Mouse (Mus musculus): ENCODE measurements around the gene Mms19. TPM values are rescaled to one million over a fixed set of nuclear protein-coding genes. Genes with fewer than 3 reads are reported as not detected.
A peak's percentile ranks its signal among the peaks of the same experiment; 100 is the strongest.

Mms19 gene
- 10.1 and 11.1 TPM in 2 replicates for polyA plus RNA-seq (2015; fragmentation: Nextera tagmentation; extraction: Ambion mirVana)

DNA sequence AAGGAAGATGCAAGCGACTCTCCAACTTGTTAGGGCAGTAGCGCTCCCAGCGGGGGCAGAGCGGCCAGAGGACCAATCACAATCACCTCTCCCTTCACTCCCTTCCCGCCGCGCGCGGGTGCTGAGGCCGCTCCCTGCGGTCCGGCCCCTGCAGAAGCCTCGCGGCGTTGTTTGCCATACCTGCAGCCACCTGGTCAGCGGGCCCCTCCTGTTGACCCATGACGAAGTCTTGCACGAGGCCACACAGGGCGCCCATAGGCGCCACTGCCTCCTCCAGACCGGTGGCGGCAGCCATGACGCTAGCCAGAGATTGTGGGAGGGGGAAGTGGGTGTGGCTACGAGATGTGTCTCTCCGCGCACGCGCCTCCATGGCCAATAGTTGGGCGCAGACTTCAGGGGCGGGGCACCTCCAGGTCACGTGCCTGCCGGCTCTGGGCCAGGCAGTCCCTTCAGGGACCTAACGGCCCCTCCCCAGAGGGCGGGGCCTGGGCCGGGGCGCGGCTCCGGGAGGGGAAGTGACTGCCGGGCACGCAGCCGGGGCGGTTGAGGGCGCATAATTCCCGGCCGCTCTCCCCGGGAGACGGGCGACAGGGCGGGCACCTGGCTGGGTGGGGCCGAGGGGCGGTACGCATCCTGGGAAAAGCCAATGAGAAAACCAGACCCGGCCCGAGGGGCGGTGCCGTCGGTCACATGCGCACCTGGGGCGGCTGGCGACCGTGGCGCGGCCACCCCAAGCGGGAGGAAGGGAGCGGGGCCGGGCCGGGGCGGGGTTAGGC lies at the start of gene Mms19:
Gene Mms19, minus strand, starts transcription at position 339 of the 776 bp plus-strand sequence.
- WGBS (ENCODE audit: insufficient replicate concordance): under 1% methylated on average over 68 of the region's 68 CpGs
- Histone ChIP-seq H3K27ac (ENCODE audit: low read length) (peak within 1 kb of the TSS; percentile 87), H3K4me2 (ENCODE audit: low read depth, low read length) (peak within 1 kb of the TSS; percentile 100), H3K9me3 (replicated peaks; ENCODE audit: control insufficient read depth, low read length) (no peaks in the 10 kb centered on the region), H3K36me3 (ENCODE audit: control insufficient read depth, insufficient read depth) (no peaks in the 10 kb centered on the region), H3K27me3 (ENCODE audit: control insufficient read depth, insufficient read depth, low read depth, low read length) (peaks cover 27% of the 10 kb centered on the region), H3K9ac (ENCODE audit: low read depth, low read length) (peak within 1 kb of the TSS; percentile 88), H3K4me3 (ENCODE audit: low read depth, low read length) (peak within 1 kb of the TSS; percentile 95), H3K4me1 (ENCODE audit: control insufficient read depth, low read depth, low read length) (peaks cover 20% of the 10 kb centered on the region)
- peak; percentile 89 for ATAC-seq (ENCODE audit: low read depth)

DNA sequence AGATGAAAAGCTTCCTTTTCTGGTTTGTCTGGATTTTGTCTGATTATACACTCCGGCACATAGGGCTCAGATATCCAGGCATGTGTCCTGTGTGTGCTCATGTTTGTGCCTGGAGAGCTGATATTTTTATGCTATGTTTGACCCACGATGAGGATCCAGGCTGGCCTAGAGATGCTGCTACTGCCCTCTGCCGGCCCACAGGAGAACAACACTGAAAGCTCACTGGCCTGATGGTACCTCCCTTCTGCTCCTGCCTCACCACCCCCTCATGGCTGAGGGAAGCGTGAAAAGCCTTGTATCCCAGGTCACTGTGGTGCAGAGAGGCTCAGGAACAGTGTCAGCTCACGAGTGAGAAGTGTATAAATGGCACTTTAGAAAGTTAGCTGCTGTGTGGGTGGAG lies 45.2 kb upstream of the Mms19 start:
- H3K27me3 ChIP-seq (ENCODE audit: control insufficient read depth, insufficient read depth, low read depth, low read length): no peaks in the 10 kb centered on the region
- no peak overlapping the region for H3K27ac ChIP-seq (ENCODE audit: low read length)

DNA sequence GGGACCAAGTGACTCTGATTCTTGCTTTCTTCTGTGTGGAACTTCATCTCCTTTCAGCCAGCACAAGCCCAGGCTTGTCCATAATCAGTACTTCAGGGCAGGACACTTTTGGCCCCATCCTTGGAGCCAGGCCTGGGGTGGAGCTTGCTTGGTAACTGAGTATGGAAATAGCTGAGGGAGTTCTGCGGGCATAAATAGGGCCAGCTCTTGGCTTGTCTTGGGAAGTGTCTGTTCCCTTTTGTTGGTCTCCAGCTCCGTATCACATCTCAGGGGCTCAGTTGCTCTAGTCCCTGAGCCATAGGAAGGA lies 41.5 kb upstream of the Mms19 start:
- 67% methylated on average over 2 of the region's 2 CpGs for WGBS (ENCODE audit: insufficient replicate concordance)
- Histone ChIP-seq H3K4me2 (ENCODE audit: low read depth, low read length) (no peak overlapping the region), H3K4me3 (ENCODE audit: low read depth, low read length) (no peak overlapping the region), H3K9ac (ENCODE audit: low read depth, low read length) (no peak overlapping the region), H3K36me3 (ENCODE audit: control insufficient read depth, insufficient read depth) (no peaks in the 10 kb centered on the region), H3K4me1 (ENCODE audit: control insufficient read depth, low read depth, low read length) (peaks cover 8% of the 10 kb centered on the region), H3K27me3 (ENCODE audit: control insufficient read depth, insufficient read depth, low read depth, low read length) (no peaks in the 10 kb centered on the region), H3K9me3 (replicated peaks; ENCODE audit: control insufficient read depth, low read length) (no peaks in the 10 kb centered on the region), H3K27ac (ENCODE audit: low read length) (no peak overlapping the region)
- no peak for ATAC-seq (ENCODE audit: low read depth)

More for the DNA sequence above, 45.2 kb upstream of the Mms19 start:
- 5% methylated on average over 5 of the region's 5 CpGs for WGBS (ENCODE audit: insufficient replicate concordance)
- Histone ChIP-seq H3K9me3 (replicated peaks; ENCODE audit: control insufficient read depth, low read length) (no peaks in the 10 kb centered on the region), H3K36me3 (ENCODE audit: control insufficient read depth, insufficient read depth) (no peaks in the 10 kb centered on the region), H3K4me1 (ENCODE audit: control insufficient read depth, low read depth, low read length) (no peaks in the 10 kb centered on the region), H3K4me3 (ENCODE audit: low read depth, low read length) (no peak overlapping the region), H3K9ac (ENCODE audit: low read depth, low read length) (no peak overlapping the region), H3K4me2 (ENCODE audit: low read depth, low read length) (no peak overlapping the region)
- no peak for ATAC-seq (ENCODE audit: low read depth)

DNA sequence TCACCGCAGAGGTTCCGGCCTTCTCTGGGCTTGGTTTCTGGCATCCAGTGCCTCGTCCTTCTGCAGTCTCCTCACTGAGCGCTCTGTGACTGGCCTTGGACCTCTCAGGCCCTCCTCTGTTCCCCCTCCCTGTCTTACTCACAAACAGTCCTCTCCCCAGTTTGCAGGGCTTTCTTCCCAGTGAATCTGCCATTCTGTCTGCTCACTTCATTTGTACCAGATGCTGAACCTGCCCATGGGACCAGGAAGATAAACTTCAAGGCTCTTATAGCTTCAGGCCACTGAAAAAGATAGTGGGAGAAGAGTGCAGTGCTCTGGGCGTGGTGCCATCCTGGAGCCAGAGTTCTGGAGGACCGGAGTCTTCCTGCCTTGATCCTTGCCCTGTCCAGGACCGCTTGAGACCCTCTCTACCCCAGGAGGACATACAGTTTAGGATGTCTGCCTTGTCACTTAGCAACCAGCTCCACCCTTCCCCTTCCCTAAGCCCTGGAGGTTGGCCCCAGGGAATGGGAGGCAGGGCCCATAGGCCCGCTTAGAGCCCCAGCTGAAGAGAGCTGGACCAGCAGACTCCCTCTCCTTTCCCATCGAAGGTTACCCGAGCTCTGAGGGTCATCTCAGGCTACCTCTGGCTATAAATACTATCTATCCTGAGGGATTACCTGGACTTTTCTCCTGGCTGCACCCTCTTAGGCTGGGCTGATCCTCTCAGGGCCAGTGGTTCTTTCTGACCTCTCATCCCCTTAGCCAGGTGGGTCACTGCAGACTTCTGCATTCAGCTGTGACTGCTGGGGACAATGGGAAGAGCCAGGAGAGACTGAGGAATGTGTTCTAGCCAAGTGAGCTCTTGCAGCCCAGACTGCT lies 41.0 kb upstream of the Mms19 start:
- H3K4me2 ChIP-seq (ENCODE audit: low read depth, low read length): no peak overlapping the region
- 59% methylated on average over 10 of the region's 10 CpGs for WGBS (ENCODE audit: insufficient replicate concordance)
- no peak overlapping the region for H3K27ac ChIP-seq (ENCODE audit: low read length)
- H3K4me1 ChIP-seq (ENCODE audit: control insufficient read depth, low read depth, low read length): peaks cover 8% of the 10 kb centered on the region
- H3K9me3 ChIP-seq (replicated peaks; ENCODE audit: control insufficient read depth, low read length): no peaks in the 10 kb centered on the region
- no peaks in the 10 kb centered on the region for H3K36me3 ChIP-seq (ENCODE audit: control insufficient read depth, insufficient read depth)
- H3K9ac ChIP-seq (ENCODE audit: low read depth, low read length): no peak overlapping the region
- H3K27me3 ChIP-seq (ENCODE audit: control insufficient read depth, insufficient read depth, low read depth, low read length): no peaks in the 10 kb centered on the region
- no peak overlapping the region for H3K4me3 ChIP-seq (ENCODE audit: low read depth, low read length)
- ATAC-seq (ENCODE audit: low read depth): no peak

DNA sequence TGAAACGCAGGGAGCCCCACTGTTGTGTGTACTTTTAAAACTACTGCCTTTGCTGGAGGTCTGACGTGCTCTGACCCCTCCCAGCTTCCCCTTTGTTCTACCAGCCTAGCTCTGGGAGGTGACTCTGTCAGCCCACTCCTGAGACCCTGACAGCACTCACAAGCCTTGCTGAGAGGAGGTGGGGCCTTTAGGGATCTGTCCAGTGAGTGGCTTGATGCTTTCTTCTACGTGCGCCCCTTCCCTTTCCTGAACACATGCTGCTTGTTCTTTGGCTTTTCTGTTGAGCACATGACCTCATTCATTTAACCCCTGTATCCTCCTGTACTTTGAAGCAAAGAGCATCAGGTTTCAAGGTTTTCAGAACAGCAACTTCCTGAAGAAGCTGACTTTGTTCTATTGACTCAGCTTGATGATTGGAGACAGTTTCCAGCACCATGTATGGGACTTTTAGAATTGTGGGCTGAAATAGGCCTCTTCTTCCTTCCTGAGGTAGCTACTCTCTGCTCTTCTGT lies 38.1 kb upstream of the Mms19 start:
- no peaks in the 10 kb centered on the region for H3K9me3 ChIP-seq (replicated peaks; ENCODE audit: control insufficient read depth, low read length)
- ATAC-seq (ENCODE audit: low read depth): peak; percentile 37
- WGBS (ENCODE audit: insufficient replicate concordance): 37% methylated on average over 4 of the region's 4 CpGs
- H3K4me1 ChIP-seq (ENCODE audit: control insufficient read depth, low read depth, low read length): peaks cover 8% of the 10 kb centered on the region
- H3K36me3 ChIP-seq (ENCODE audit: control insufficient read depth, insufficient read depth): no peaks in the 10 kb centered on the region
- no peak overlapping the region for H3K4me3 ChIP-seq (ENCODE audit: low read depth, low read length)
- H3K9ac ChIP-seq (ENCODE audit: low read depth, low read length): no peak overlapping the region
- no peaks in the 10 kb centered on the region for H3K27me3 ChIP-seq (ENCODE audit: control insufficient read depth, insufficient read depth, low read depth, low read length)
- peak overlapping the region; percentile 28; the same call in 1 of the 2 replicates for H3K27ac ChIP-seq (ENCODE audit: low read length)
- no peak overlapping the region for H3K4me2 ChIP-seq (ENCODE audit: low read depth, low read length)

DNA sequence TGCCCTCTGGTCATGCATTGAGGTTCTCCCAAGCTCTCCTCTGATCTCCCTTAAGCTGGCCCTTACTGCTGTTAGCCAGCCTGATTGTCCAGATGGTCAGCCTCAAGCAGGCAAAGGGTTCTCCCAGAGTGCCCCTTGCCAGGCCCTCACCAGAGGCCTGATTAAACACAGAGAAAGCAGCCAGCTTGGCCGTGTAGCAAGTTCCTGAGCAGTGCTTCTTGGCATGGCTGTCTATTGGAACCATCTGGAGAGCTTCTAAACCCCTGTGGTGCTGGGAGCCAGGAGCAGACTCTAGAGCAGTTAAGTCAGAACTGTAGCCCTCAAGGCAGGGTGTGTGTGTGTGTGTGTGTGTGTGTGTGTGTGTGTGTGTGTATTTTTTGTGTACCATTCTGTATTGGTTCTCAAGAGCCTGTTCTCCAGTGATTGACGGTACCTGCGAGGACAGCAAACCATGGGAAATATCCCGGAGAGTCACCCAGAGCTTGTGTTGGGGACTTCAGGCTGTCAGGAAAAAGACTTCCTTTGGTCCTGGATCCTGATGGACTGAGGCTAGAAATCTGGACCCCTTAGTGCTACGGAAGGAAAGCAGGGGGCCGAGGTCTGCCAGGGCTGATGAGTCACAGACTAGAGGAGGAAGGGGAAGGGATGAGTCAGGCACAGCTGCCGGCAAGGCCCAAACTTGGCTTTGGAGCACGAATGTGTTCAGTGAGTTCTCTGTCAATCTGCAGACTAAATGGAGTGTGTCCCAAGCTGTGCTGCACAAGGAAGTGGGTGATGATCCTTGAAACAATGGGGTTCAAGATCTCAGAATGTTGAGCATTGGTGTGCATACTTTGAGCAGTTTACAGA lies 36.7 kb upstream of the Mms19 start:
- no peaks in the 10 kb centered on the region for H3K36me3 ChIP-seq (ENCODE audit: control insufficient read depth, insufficient read depth)
- ATAC-seq (ENCODE audit: low read depth): peak; percentile 50

DNA sequence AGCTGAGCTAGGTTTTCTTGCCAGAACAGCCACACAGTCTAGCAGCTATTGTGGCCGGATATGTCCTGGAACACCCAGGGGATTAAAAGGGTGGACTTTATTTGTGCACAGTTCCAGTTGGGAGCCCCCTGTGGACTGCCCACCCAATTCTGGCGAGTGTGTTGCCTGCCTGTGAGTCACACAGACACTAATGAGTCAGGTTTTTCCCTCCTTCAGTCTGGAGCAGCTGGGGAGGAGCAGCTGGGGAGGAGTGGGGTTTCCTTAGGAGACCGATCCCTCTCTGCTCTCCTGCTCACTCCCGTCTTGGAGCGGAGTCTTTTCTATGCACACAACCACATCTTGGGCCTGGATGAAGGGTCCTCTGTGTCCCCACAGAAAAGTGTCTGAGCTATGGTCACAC lies 35.9 kb upstream of the Mms19 start:
- no peak overlapping the region for H3K4me2 ChIP-seq (ENCODE audit: low read depth, low read length)
- 61% methylated on average over 5 of the region's 5 CpGs for WGBS (ENCODE audit: insufficient replicate concordance)
- H3K27me3 ChIP-seq (ENCODE audit: control insufficient read depth, insufficient read depth, low read depth, low read length): no peaks in the 10 kb centered on the region
- H3K36me3 ChIP-seq (ENCODE audit: control insufficient read depth, insufficient read depth): no peaks in the 10 kb centered on the region
- H3K27ac ChIP-seq (ENCODE audit: low read length): no peak overlapping the region
- peaks cover 8% of the 10 kb centered on the region for H3K4me1 ChIP-seq (ENCODE audit: control insufficient read depth, low read depth, low read length)
- no peak overlapping the region for H3K4me3 ChIP-seq (ENCODE audit: low read depth, low read length)
- H3K9ac ChIP-seq (ENCODE audit: low read depth, low read length): no peak overlapping the region
- no peaks in the 10 kb centered on the region for H3K9me3 ChIP-seq (replicated peaks; ENCODE audit: control insufficient read depth, low read length)
- ATAC-seq (ENCODE audit: low read depth): no peak

More for the DNA sequence above, 36.7 kb upstream of the Mms19 start:
- 30% methylated on average over 8 of the region's 8 CpGs for WGBS (ENCODE audit: insufficient replicate concordance)
- Histone ChIP-seq H3K4me2 (ENCODE audit: low read depth, low read length) (no peak overlapping the region), H3K4me1 (ENCODE audit: control insufficient read depth, low read depth, low read length) (peaks cover 8% of the 10 kb centered on the region), H3K9ac (ENCODE audit: low read depth, low read length) (no peak overlapping the region), H3K9me3 (replicated peaks; ENCODE audit: control insufficient read depth, low read length) (no peaks in the 10 kb centered on the region), H3K27me3 (ENCODE audit: control insufficient read depth, insufficient read depth, low read depth, low read length) (no peaks in the 10 kb centered on the region), H3K27ac (ENCODE audit: low read length) (no peak overlapping the region), H3K4me3 (ENCODE audit: low read depth, low read length) (no peak overlapping the region)

DNA sequence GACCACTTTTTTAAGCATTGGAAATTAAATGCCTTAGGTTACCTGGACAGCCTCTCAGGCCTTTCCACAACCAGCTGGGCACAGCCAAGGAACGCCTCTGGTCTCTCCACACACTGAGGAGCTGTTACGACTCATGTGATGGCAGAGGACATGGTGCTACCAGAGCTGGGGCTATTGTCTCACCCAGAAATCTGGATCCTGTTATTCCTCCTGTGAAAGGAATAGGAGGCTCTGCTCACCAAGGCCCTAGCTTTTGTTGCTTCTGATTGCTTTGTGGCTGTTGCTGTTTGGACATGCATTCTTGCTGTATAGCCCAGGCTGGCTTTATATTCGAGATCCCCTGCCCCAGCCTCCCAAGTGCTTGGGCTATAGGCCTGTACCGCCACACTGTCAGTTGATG lies 35.3 kb upstream of the Mms19 start:
- H3K4me1 ChIP-seq (ENCODE audit: control insufficient read depth, low read depth, low read length): peaks cover 8% of the 10 kb centered on the region
- WGBS (ENCODE audit: insufficient replicate concordance): 50% methylated on average over 4 of the region's 4 CpGs
- no peak for ATAC-seq (ENCODE audit: low read depth)
- H3K4me2 ChIP-seq (ENCODE audit: low read depth, low read length): no peak overlapping the region
- H3K4me3 ChIP-seq (ENCODE audit: low read depth, low read length): no peak overlapping the region
- no peaks in the 10 kb centered on the region for H3K9me3 ChIP-seq (replicated peaks; ENCODE audit: control insufficient read depth, low read length)
- no peak overlapping the region for H3K9ac ChIP-seq (ENCODE audit: low read depth, low read length)
- H3K36me3 ChIP-seq (ENCODE audit: control insufficient read depth, insufficient read depth): no peaks in the 10 kb centered on the region
- no peak overlapping the region for H3K27ac ChIP-seq (ENCODE audit: low read length)
- no peaks in the 10 kb centered on the region for H3K27me3 ChIP-seq (ENCODE audit: control insufficient read depth, insufficient read depth, low read depth, low read length)
